Mouse (Mus musculus): ENCODE measurements around the gene Rps18.
"Not testable (repeated sequence)": the region's sequence is repeated elsewhere in the genome, so short reads cannot be mapped to it uniquely, and the experiment has no call there.

The Rps18 gene

DNA sequence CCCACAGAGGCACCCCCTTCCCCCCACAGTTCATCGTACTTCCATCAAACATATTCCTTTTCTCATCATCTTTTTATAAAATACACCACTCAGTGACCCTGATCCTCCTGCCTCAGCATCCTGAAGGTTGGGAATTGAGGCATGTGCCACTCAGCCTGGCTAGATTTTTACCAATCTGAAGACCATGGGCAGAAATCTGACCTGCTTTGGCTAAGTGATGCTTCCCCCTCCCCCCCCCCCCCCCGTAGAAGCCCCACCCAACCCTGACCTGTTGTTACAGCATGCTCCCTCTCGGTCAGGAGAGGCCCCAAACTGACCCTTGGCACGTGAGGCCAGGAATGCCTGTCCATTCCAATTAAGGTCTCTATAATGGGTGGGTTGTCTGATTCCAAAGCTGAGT, 51.0 kb downstream of the Rps18 start, which contains the start of gene Platr17:
Platr17 (plus strand) TSS at position 301 of the 400 bp plus-strand sequence.
- not testable (repeated sequence) for DNase-seq (ENCODE audit: low spot score)

DNA sequence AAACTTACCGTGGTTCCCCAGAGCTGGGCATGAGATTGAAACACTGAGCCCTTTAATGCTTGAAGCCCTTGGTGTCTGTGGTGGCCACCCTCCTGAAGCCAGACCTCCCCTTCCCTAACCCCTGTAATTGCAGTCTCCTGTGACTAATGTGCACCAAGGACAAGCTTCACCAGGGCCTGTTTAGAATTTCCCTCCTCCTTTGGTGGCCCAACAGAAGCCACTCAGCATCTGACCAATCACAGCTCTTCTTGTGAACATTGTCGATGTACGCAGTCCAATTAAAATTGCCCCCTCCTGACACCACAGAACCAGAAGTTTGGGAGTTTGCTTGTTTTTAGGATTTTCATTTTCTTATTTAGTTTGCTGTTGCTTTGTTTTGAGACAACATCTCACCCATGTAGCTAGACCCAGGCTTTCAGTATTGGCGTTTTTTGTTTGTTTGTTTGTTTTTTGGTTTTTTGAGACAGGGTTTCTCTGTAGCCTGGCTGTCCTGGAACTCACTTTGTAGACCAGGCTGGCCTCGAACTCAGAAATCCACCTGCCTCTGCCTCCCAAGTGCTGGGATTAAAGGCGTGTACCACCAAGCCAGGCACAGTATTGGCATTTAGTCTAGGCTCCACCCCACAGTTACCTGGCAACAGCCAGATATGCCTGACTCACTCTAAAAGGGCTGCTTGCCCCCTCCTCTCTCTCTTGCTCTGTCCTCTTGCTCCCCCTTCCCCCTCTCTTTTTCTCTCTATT, 51.7 kb downstream of the Rps18 start:
- DNase-seq (ENCODE audit: low spot score) = not testable (repeated sequence)

DNA sequence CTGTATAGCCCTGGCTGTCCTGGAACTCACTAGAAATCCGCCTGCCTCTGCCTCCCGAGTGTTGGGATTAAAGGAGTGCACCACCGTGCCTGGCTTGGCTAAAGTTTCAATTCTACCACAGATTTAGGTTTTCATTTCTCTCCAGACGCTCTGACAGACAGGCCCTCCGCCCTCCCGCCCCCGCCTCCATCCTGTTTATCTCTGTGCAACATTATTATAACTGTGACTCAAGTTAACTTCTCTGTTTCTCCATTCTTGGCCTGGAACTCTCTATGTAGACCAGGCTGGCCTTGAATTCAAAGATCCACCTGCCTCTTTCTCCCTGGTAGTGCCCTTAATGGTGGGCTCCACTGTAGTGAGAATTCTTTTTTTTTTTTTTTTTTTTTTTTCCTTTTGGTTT, 53.3 kb downstream of the Rps18 start:
- DNase-seq (ENCODE audit: low spot score) = no peak

DNA sequence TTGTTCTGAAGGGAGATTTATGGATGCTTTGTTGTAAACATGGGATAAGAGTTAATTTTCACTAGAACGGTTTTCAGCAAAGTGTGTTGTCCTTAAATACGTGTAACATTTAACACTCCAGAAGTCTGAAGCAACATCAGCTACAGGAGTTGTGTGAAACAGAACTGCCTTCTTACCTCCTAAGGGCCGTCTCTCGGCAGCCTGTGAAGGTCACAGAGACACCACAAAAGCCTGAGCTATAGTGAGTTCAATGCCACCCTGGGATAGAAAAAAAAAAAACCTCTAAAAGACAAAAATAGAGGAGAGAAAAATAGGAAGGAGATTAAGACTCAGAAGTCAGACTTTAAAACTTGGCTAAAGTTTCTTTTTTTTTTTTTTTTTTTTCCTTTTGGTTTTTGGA, 53.7 kb downstream of the Rps18 start:
- DNase-seq (ENCODE audit: low spot score) = no peak
